Mouse (Mus musculus) urinary bladder, postnatal 10 days (tissue): Measurements from ENCODE around the gene Sntg2.

Experiments used
- DNase-seq: peaks from one replicate; pipeline ENCODE4 v3.0.0; 2022; ENCODE audit warnings: low spot score

Sntg2 gene

GRCm38 (mm10) chr12:30372933-30373501, at the start of gene Sntg2:
TSS of gene Sntg2 (minus strand) at chr12:30373375.
- DNase-seq = peak; percentile 59

- DNase-seq = no peak
Observed at GRCm38 (mm10) chr12:30416547-30416946, 43.4 kb upstream of the Sntg2 start.

GRCm38 (mm10) chr12:30415981-30416380, 42.8 kb upstream of the Sntg2 start:
- DNase-seq = no peak

GRCm38 (mm10) chr12:30402651-30403050, 29.5 kb upstream of the Sntg2 start:
- DNase-seq = no peak

GRCm38 (mm10) chr12:30400531-30400930, 27.4 kb upstream of the Sntg2 start:
- DNase-seq = no peak

GRCm38 (mm10) chr12:30400114-30400513, 26.9 kb upstream of the Sntg2 start:
- no peak for DNase-seq

GRCm38 (mm10) chr12:30372293-30372692, 882 bp downstream of the Sntg2 start:
- DNase-seq = no peak

GRCm38 (mm10) chr12:30369786-30370185, 3.4 kb downstream of the Sntg2 start:
- DNase-seq = peak; percentile 53

GRCm38 (mm10) chr12:30369141-30369540, 4.0 kb downstream of the Sntg2 start:
- no peak for DNase-seq

GRCm38 (mm10) chr12:30362306-30362705, 10.9 kb downstream of the Sntg2 start:
- no peak for DNase-seq

GRCm38 (mm10) chr12:30357666-30358065, 15.5 kb downstream of the Sntg2 start:
- no peak for DNase-seq

GRCm38 (mm10) chr12:30352393-30352792, 20.8 kb downstream of the Sntg2 start:
- DNase-seq = no peak

GRCm38 (mm10) chr12:30348036-30348435, 25.1 kb downstream of the Sntg2 start:
- no peak for DNase-seq

- DNase-seq = no peak
Observed at GRCm38 (mm10) chr12:30347284-30347683, 25.9 kb downstream of the Sntg2 start.

GRCm38 (mm10) chr12:30344806-30345205, 28.4 kb downstream of the Sntg2 start:
- no peak for DNase-seq

- DNase-seq = no peak
Observed at GRCm38 (mm10) chr12:30336301-30336700, 36.9 kb downstream of the Sntg2 start.

- DNase-seq = no peak
Observed at GRCm38 (mm10) chr12:30334502-30334901, 38.7 kb downstream of the Sntg2 start.

GRCm38 (mm10) chr12:30317971-30318370, 55.2 kb downstream of the Sntg2 start:
- no peak for DNase-seq

GRCm38 (mm10) chr12:30313021-30313420, 60.2 kb downstream of the Sntg2 start:
- no peak for DNase-seq

GRCm38 (mm10) chr12:30308197-30308939, 64.8 kb downstream of the Sntg2 start:
- no peak for DNase-seq

GRCm38 (mm10) chr12:30292724-30293560, 80.2 kb downstream of the Sntg2 start:
- DNase-seq = no peak

GRCm38 (mm10) chr12:30286888-30287573, 86.1 kb downstream of the Sntg2 start:
- DNase-seq = no peak
